Mouse (Mus musculus) ES-Bruce4 (cell line): Measurements from ENCODE around the gene Chek2.

Experiments
- CTCF ChIP-seq: IDR thresholded peaks from one replicate; pipeline ENCODE4 v1.8.1; 2011; ENCODE audit warnings: low read depth, low read length
- EP300 ChIP-seq: IDR thresholded peaks from 2 replicates; pipeline ENCODE4 v1.6.1; 2011; ENCODE audit warnings: low read depth, low read length; ENCODE audit not compliant: insufficient read depth
- POLR2A ChIP-seq: IDR thresholded peaks from one replicate; pipeline ENCODE4 v1.8.1; 2011; ENCODE audit warnings: low read length; ENCODE audit not compliant: insufficient read depth

DNA sequence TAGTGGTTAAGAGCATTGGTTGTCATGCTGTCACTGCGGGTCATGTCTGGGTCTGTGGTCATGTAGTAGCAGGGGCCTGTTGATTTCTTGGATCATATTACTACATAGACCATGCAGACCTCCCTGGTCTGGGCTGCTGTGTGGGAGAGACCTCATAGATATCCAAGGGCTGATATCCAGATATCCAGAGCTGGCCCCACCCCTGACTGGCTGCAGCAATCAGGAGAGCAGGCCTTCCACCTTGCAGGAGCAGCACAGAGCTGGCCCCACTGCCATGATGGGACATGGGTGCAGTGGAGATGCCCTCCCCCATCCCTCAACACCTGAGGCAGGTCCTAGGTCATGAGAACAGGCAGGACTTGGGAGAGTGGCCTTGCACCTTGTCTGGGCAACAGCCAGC is 35.5 kb downstream of the Chek2 start:
- TF ChIP-seq CTCF: no peak
- TF ChIP-seq POLR2A: no peak
- TF ChIP-seq EP300: no peak
